Mouse (Mus musculus): ENCODE measurements around the gene Kcnc1.

DNA sequence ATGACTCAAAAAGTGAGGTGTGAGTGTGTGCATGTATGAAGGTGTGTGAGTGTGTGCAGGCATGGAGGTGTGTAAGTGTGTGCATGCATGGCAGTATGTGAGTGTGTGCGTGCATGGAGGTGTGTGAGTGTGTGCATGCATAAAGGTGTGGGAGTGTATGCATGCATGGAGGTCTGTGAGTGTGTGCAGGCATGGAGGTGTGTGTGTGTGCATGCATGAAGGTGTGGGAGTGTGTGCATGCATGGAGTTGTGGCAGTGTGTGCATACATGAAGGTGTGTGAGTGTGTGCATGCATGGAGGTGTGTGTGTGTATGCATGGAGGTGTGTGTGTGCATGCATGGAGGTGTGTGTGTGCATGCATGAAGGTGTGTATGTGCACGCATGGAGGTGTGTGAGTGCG is 8.9 kb upstream of the Kcnc1 start:
- TF ChIP-seq POLR2A (IDR thresholded peaks at IDR 0.05; ENCODE audit: insufficient read depth, low read depth, low read length), result no peak
- no peak for TF ChIP-seq CTCF (IDR thresholded peaks at IDR 0.05; ENCODE audit: insufficient read depth, low read depth, low read length)

Measured in olfactory bulb, adult 2 months (tissue).